In genomic region chr15:5299807-5300206, GRCm38 (mm10) we compare ENCODE assay signal across 28 mouse cellular contexts. TPM values are rescaled to one million over a fixed set of nuclear protein-coding genes. Genes with fewer than 3 reads are reported as not detected.
DNase-seq lines count a peak whose midpoint lies in the region; ATAC-seq lines count a peak whose summit lies in the region.
"Had no signal": no experiment of that assay in that cellular context is flagged by ENCODE, and none has a peak within 500 bp of the region (broad histone marks: within the 10 kb centered on the region; RNA-seq: fewer than 3 reads in every experiment).

No protein-coding gene starts in this region.

- 29% methylated on average over 1 of the region's 1 CpGs for WGBS in heart, embryonic 12.5 days

- peak; percentile 98 for DNase-seq in heart, adult 11 months
- DNase-seq in kidney, adult 8-10 months = peak; percentile 3 to 7
- DNase-seq in kidney, adult 18-20 months = no peak
- DNase-seq in heart, adult 8-10 months (ENCODE audit: low spot score) = peak; percentile 74
- peak; percentile 15 for DNase-seq in heart, postnatal 25 days (ENCODE audit: low spot score)
- DNase-seq in cerebellum, postnatal 36 days = no peak
- no peak for DNase-seq in right cerebral cortex, adult 18-20 months
- DNase-seq: adrenal gland, postnatal 25 days; cerebellum, adult 11-12 months; cerebellum, adult 9-11 months; forebrain, postnatal 0 days; gastrocnemius, postnatal 14 days; liver; lung, adult 2 months; lung, postnatal 10 days; right cerebral cortex, postnatal 4 days; thymus, adult 2 months; thymus, postnatal 4 days had no signal

- H3K36me3 ChIP-seq in heart, embryonic 12.5 days = no peaks in the 10 kb centered on the region
- H3K36me3 ChIP-seq: embryonic facial prominence, embryonic 13.5 days; forebrain, embryonic 12.5 days; hindbrain, embryonic 12.5 days; intestine, embryonic 15.5 days; midbrain, embryonic 10.5 days had no signal

- peaks cover 5% of the 10 kb centered on the region; the same call in 1 of the 2 replicates for H3K9me3 ChIP-seq in heart, embryonic 12.5 days (replicated peaks)
- H3K9me3 ChIP-seq: embryonic facial prominence, embryonic 13.5 days; forebrain, embryonic 12.5 days; hindbrain, embryonic 12.5 days; intestine, embryonic 15.5 days; midbrain, embryonic 10.5 days had no signal

- no peaks in the 10 kb centered on the region for H3K4me1 ChIP-seq in heart, embryonic 12.5 days (replicated peaks)
- H3K4me1 ChIP-seq: embryonic facial prominence, embryonic 13.5 days; forebrain, embryonic 12.5 days; hindbrain, embryonic 12.5 days; intestine, embryonic 15.5 days; midbrain, embryonic 10.5 days had no signal

- no peak overlapping the region for H3K4me3 ChIP-seq in heart, embryonic 12.5 days
- H3K4me3 ChIP-seq: embryonic facial prominence, embryonic 13.5 days; forebrain, embryonic 12.5 days; hindbrain, embryonic 12.5 days; intestine, embryonic 15.5 days; midbrain, embryonic 10.5 days had no signal

- no peak overlapping the region for H3K27ac ChIP-seq in heart, embryonic 12.5 days (ENCODE audit: poor library complexity, severe bottlenecking)
- H3K27ac ChIP-seq: embryonic facial prominence, embryonic 13.5 days; forebrain, embryonic 12.5 days; hindbrain, embryonic 12.5 days; hindbrain, postnatal 0 days; intestine, embryonic 15.5 days; liver, embryonic 14.5 days; midbrain, embryonic 10.5 days had no signal

- intact Hi-C loops in heart, postnatal 25 days (cut with DNase I) = no loop called here

- no peak for ATAC-seq in heart, embryonic 12.5 days (ENCODE audit: insufficient number of reproducible peaks, low FRiP score)
- ATAC-seq: forebrain, postnatal 0 days; hindbrain, postnatal 0 days; intestine, embryonic 15.5 days; midbrain, embryonic 16.5 days; Patski had no signal

- no peak overlapping the region for H3K4me2 ChIP-seq in heart, embryonic 12.5 days
- H3K4me2 ChIP-seq: embryonic facial prominence, embryonic 13.5 days; forebrain, embryonic 12.5 days; hindbrain, embryonic 12.5 days; intestine, embryonic 15.5 days had no signal

- no peak overlapping the region for H3K9ac ChIP-seq in heart, embryonic 12.5 days
- H3K9ac ChIP-seq: embryonic facial prominence, embryonic 13.5 days; forebrain, embryonic 12.5 days; forebrain, postnatal 0 days; hindbrain, embryonic 12.5 days; intestine, embryonic 15.5 days; liver, embryonic 14.5 days had no signal

- H3K27me3 ChIP-seq in heart, embryonic 12.5 days (replicated peaks) = no peaks in the 10 kb centered on the region
- H3K27me3 ChIP-seq: embryonic facial prominence, embryonic 13.5 days; forebrain, embryonic 12.5 days; hindbrain, embryonic 12.5 days; intestine, embryonic 15.5 days; Patski had no signal

RNA-seq across cellular contexts. Expression of gene Ptger4, which starts 55.8 kb away (rescaled TPM):
- polyA plus RNA-seq in heart, embryonic 12.5 days (2016; fragmentation: Nextera tagmentation; extraction: Ambion mirVana) = 2.4 and 2.5 TPM in 2 replicates
- total RNA-seq in heart, adult 8-10 months (2022) = 1 to 10 TPM; 2.6 to 4.1 (median 3.1) TPM
- 1 to 10 TPM; 2.5 to 2.6 TPM for total RNA-seq in heart, postnatal 25 days (2021)

Comparison
In these comparisons a context has a peak if more than half of its experiments do, and no peak if none do; other contexts are left out.
1. DNase-seq: peak in heart, adult 11 months (single experiment), kidney, adult 8-10 months (2 of 2), heart, adult 8-10 months (single experiment) and heart, postnatal 25 days (single experiment); none in kidney, adult 18-20 months (single experiment), cerebellum, postnatal 36 days (0 of 2) and right cerebral cortex, adult 18-20 months (single experiment).